Mouse (Mus musculus) forebrain, embryonic 15.5 days (tissue): ENCODE measurements at regions not wholly inside any gene's neighbourhood (a gene's known extent, or its start where the extent isn't known, plus 50 kb on each side); places are given as distances from the start of the nearest gene placed in this dataset.

Experiments
- ATAC-seq: fragments of 200-750 bp; cut with Nextera tagmentation; replicated peaks from 2 replicates; pipeline ENCODE4 v1.8.0; 2017; ENCODE audit warnings: mild to moderate bottlenecking, moderate TSS enrichment, moderate library complexity
- H3K27ac ChIP-seq: fragments of 300-500 bp; sonication (generic); replicated peaks from 2 replicates; pipeline ENCODE4 v1.5.1; 2015; ENCODE audit warnings: mild to moderate bottlenecking, inconsistent platforms
- H3K27me3 ChIP-seq: fragments of 300-500 bp; sonication (generic); 2 replicates; pipeline ENCODE4 v1.6.1; 2015; ENCODE audit warnings: inconsistent platforms
- H3K36me3 ChIP-seq: fragments of 300-500 bp; sonication (generic); 2 replicates; pipeline ENCODE4 v1.6.1; 2015; ENCODE audit warnings: mild to moderate bottlenecking, inconsistent platforms
- H3K4me1 ChIP-seq: fragments of 300-500 bp; sonication (generic); 2 replicates; pipeline ENCODE4 v1.6.1; 2015; ENCODE audit warnings: inconsistent platforms
- H3K4me2 ChIP-seq: fragments of 300-500 bp; sonication (generic); replicated peaks from 2 replicates; pipeline ENCODE4 v1.6.1; 2015; ENCODE audit warnings: mild to moderate bottlenecking, inconsistent platforms
- H3K4me3 ChIP-seq: fragments of 300-500 bp; sonication (generic); 2 replicates; pipeline ENCODE4 v1.5.1; 2015; ENCODE audit warnings: mild to moderate bottlenecking, inconsistent platforms
- H3K9ac ChIP-seq: fragments of 300-500 bp; sonication (generic); replicated peaks from 2 replicates; pipeline ENCODE4 v1.6.1; 2015; ENCODE audit warnings: mild to moderate bottlenecking, inconsistent platforms
- H3K9me3 ChIP-seq: fragments of 300-500 bp; sonication (generic); 2 replicates; pipeline ENCODE4 v1.6.1; 2016; ENCODE audit warnings: inconsistent platforms
- WGBS: fragments of 180-500 bp; shearing (Covaris S2); methylation state at CpG from one replicate; pipeline ENCODE4 v1.1.7; 2015; ENCODE audit warnings: mixed read lengths; 5-methylcytosine and 5-hydroxymethylcytosine counted together

- no peak overlapping the region for H3K4me3 ChIP-seq
- 61% methylated on average over 5 of the region's 5 CpGs for WGBS
- no peaks in the 10 kb centered on the region for H3K9me3 ChIP-seq
- peak; percentile 58 for ATAC-seq
- no peaks in the 10 kb centered on the region for H3K4me1 ChIP-seq
- H3K27ac ChIP-seq, result no peak overlapping the region
- H3K4me2 ChIP-seq, result no peak overlapping the region
- H3K36me3 ChIP-seq, result no peaks in the 10 kb centered on the region
- no peak overlapping the region for H3K9ac ChIP-seq
- no peaks in the 10 kb centered on the region for H3K27me3 ChIP-seq
Measured at GRCm38 (mm10) chrX:110666853-110667504, 147.1 kb upstream of the Pou3f4 start.

- H3K9ac ChIP-seq, result no peak overlapping the region
- no peak overlapping the region for H3K27ac ChIP-seq
- H3K9me3 ChIP-seq, result no peaks in the 10 kb centered on the region
- H3K27me3 ChIP-seq, result no peaks in the 10 kb centered on the region
- no peak for ATAC-seq
- H3K4me2 ChIP-seq, result no peak overlapping the region
- no peaks in the 10 kb centered on the region for H3K4me1 ChIP-seq
- no peaks in the 10 kb centered on the region for H3K36me3 ChIP-seq
- no peak overlapping the region for H3K4me3 ChIP-seq
Measured at GRCm38 (mm10) chrX:110673192-110673591, 140.9 kb upstream of the Pou3f4 start.

- H3K4me2 ChIP-seq, result no peak overlapping the region
- no peaks in the 10 kb centered on the region for H3K27me3 ChIP-seq
- H3K4me3 ChIP-seq, result no peak overlapping the region
- ATAC-seq, result no peak
- H3K36me3 ChIP-seq, result no peaks in the 10 kb centered on the region
- no peaks in the 10 kb centered on the region for H3K4me1 ChIP-seq
- H3K27ac ChIP-seq, result no peak overlapping the region
- no peaks in the 10 kb centered on the region for H3K9me3 ChIP-seq
- 74% methylated on average over 3 of the region's 3 CpGs for WGBS
- no peak overlapping the region for H3K9ac ChIP-seq
Measured at GRCm38 (mm10) chrX:110678578-110678977, 135.5 kb upstream of the Pou3f4 start.

GRCm38 (mm10) chrX:110680561-110680960, 133.5 kb upstream of the Pou3f4 start:
- ATAC-seq, result no peak
- 100% methylated on average over 1 of the region's 1 CpGs for WGBS
- Histone ChIP-seq H3K9me3 (no peaks in the 10 kb centered on the region), H3K9ac (no peak overlapping the region), H3K4me3 (no peak overlapping the region), H3K27me3 (no peaks in the 10 kb centered on the region), H3K4me1 (no peaks in the 10 kb centered on the region), H3K27ac (no peak overlapping the region), H3K36me3 (no peaks in the 10 kb centered on the region), H3K4me2 (no peak overlapping the region)

GRCm38 (mm10) chrX:110700442-110700841, 113.6 kb upstream of the Pou3f4 start:
- no peaks in the 10 kb centered on the region for H3K9me3 ChIP-seq
- no peak for ATAC-seq
- H3K27me3 ChIP-seq, result no peaks in the 10 kb centered on the region
- H3K4me1 ChIP-seq, result no peaks in the 10 kb centered on the region
- no peaks in the 10 kb centered on the region for H3K36me3 ChIP-seq
- H3K9ac ChIP-seq, result no peak overlapping the region
- no peak overlapping the region for H3K4me3 ChIP-seq
- no peak overlapping the region for H3K27ac ChIP-seq
- WGBS, result 59% methylated on average over 2 of the region's 2 CpGs
- no peak overlapping the region for H3K4me2 ChIP-seq

GRCm38 (mm10) chrX:110714137-110714536, 99.9 kb upstream of the Pou3f4 start:
- no peaks in the 10 kb centered on the region for H3K4me1 ChIP-seq
- no peaks in the 10 kb centered on the region for H3K36me3 ChIP-seq
- no peak overlapping the region for H3K27ac ChIP-seq
- H3K27me3 ChIP-seq, result no peaks in the 10 kb centered on the region
- no peak overlapping the region for H3K4me3 ChIP-seq
- H3K4me2 ChIP-seq, result no peak overlapping the region
- no peak for ATAC-seq
- no peak overlapping the region for H3K9ac ChIP-seq
- H3K9me3 ChIP-seq, result no peaks in the 10 kb centered on the region
- WGBS, result 61% methylated on average over 1 of the region's 1 CpGs

GRCm38 (mm10) chrX:110764080-110764479, 50.0 kb upstream of the Pou3f4 start:
- 53% methylated on average over 2 of the region's 2 CpGs for WGBS
- Histone ChIP-seq H3K27me3 (no peaks in the 10 kb centered on the region), H3K36me3 (no peaks in the 10 kb centered on the region), H3K4me3 (no peak overlapping the region), H3K9ac (no peak overlapping the region), H3K27ac (no peak overlapping the region), H3K4me2 (no peak overlapping the region), H3K4me1 (no peaks in the 10 kb centered on the region), H3K9me3 (no peaks in the 10 kb centered on the region)
- no peak for ATAC-seq
